In the genomic region with DNA sequence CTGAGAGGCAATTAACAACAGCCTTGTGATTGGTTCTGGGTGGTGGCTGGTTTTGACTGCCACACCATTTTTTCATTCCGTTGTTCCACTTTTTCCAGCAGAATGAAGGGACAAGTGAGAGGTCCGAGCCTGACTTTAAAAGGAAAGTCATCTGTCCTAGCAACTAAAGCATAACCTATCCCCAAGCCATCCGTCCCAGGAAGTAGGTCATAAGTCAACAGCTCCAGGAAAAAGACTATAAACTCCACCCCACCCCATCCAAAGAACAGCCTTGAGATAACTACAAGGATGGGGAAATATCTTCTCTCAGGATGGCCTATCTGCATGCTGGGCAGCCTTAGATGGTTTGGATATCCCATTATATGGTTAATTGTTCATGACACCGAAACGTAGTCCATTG, we compare ENCODE assay signal across 17 mouse cellular contexts.
"Had no signal": no experiment of that assay in that cellular context is flagged by ENCODE, and none has a peak within 500 bp of the region (broad histone marks: within the 10 kb centered on the region; RNA-seq: fewer than 3 reads in every experiment).

No protein-coding gene starts in this region.

- ATAC-seq: hindbrain, embryonic 16.5 days; hindbrain, postnatal 0 days; inflammation-experienced regulatory T-cells, adult 6 months had no signal

- H3K27ac ChIP-seq: heart, embryonic 10.5 days; heart, embryonic 13.5 days; heart, embryonic 15.5 days; hindbrain, embryonic 10.5 days; hindbrain, embryonic 12.5 days; hindbrain, embryonic 13.5 days; hindbrain, embryonic 14.5 days; hindbrain, embryonic 15.5 days; hindbrain, postnatal 0 days; kidney, embryonic 15.5 days; kidney, postnatal 0 days; layer of hippocampus, adult 2 months; left cerebral cortex, adult 2 months had no signal

- H3K36me3 ChIP-seq: heart, embryonic 10.5 days; heart, embryonic 12.5 days; heart, embryonic 13.5 days; heart, embryonic 15.5 days; hindbrain, embryonic 10.5 days; hindbrain, embryonic 12.5 days; hindbrain, embryonic 13.5 days; hindbrain, embryonic 15.5 days; kidney, embryonic 15.5 days had no signal

- H3K9me3 ChIP-seq: heart, embryonic 10.5 days; heart, embryonic 12.5 days; heart, embryonic 13.5 days; heart, embryonic 15.5 days; hindbrain, embryonic 10.5 days; hindbrain, embryonic 12.5 days; hindbrain, embryonic 13.5 days; hindbrain, embryonic 15.5 days; kidney, embryonic 15.5 days had no signal

- H3K4me2 ChIP-seq: heart, embryonic 11.5 days; heart, embryonic 12.5 days; heart, embryonic 13.5 days; heart, embryonic 15.5 days; hindbrain, embryonic 12.5 days; hindbrain, embryonic 13.5 days; hindbrain, embryonic 14.5 days; hindbrain, embryonic 15.5 days; kidney, embryonic 15.5 days had no signal

- H3K27me3 ChIP-seq: heart, embryonic 12.5 days; heart, embryonic 13.5 days; heart, embryonic 15.5 days; hindbrain, embryonic 13.5 days; hindbrain, embryonic 15.5 days; kidney, embryonic 15.5 days had no signal

- H3K9ac ChIP-seq: heart, embryonic 12.5 days; heart, embryonic 13.5 days; heart, embryonic 15.5 days; hindbrain, embryonic 12.5 days; hindbrain, embryonic 13.5 days; hindbrain, embryonic 14.5 days; hindbrain, embryonic 15.5 days; kidney, embryonic 15.5 days had no signal

- H3K4me3 ChIP-seq: heart, embryonic 10.5 days; heart, embryonic 12.5 days; heart, embryonic 13.5 days; heart, embryonic 15.5 days; hindbrain, embryonic 10.5 days; hindbrain, embryonic 12.5 days; hindbrain, embryonic 13.5 days; hindbrain, embryonic 15.5 days; kidney, embryonic 15.5 days; layer of hippocampus, adult 2 months; left cerebral cortex, adult 2 months had no signal
